Mouse (Mus musculus): ENCODE data around the gene Pdcd2l.

DNA sequence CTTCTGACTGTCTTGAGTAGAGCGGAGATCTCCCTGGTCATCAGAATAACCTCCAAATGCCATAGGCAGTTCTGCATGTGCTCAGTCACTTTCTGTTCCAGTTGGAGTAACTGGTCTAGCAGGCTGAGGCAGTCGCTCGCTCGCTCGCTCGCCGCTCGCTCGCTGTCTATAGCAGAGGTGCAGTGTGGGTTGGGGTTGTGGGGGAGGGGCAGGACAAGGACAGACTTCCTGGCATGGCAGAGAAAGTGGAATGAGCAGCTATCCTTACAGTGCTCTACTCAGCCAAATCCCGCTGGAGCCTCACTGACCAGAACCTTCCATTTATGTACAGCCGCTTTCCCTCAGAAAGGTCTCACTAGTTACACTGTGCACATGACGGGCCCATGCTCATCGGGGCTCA lies 13.1 kb downstream of the Pdcd2l start:
- no peak for TF ChIP-seq POLR2A (IDR thresholded peaks at IDR 0.05; ENCODE audit: low read depth, low read length)
- no peak for TF ChIP-seq CTCF (IDR thresholded peaks at IDR 0.05; ENCODE audit: extremely low read depth, insufficient read depth, insufficient read length, insufficient replicate concordance)

Measured in spleen, adult 2 months (tissue).